In genomic region chr7:89891856-89892255, GRCm38 (mm10) we compare ENCODE assay signal across 9 mouse cellular contexts. TPM values are rescaled to one million over a fixed set of nuclear protein-coding genes. Genes with fewer than 3 reads are reported as not detected.
A peak's percentile ranks its signal among the peaks of the same experiment; 100 is the strongest.
DNase-seq lines count a peak whose midpoint lies in the region; ATAC-seq and TF ChIP-seq lines count a peak whose summit lies in the region.
"Had no signal": no experiment of that assay in that cellular context is flagged by ENCODE, and none has a peak within 500 bp of the region (broad histone marks: within the 10 kb centered on the region; RNA-seq: fewer than 3 reads in every experiment).

No protein-coding gene starts in this region.

- no peaks in the 10 kb centered on the region for H3K36me3 ChIP-seq in hindbrain, embryonic 10.5 days
- H3K36me3 ChIP-seq in hindbrain, embryonic 12.5 days: no peaks in the 10 kb centered on the region
- H3K36me3 ChIP-seq in thymus, adult 2 months (ENCODE audit: control insufficient read depth, insufficient read depth, low read length): no peaks in the 10 kb centered on the region
- no peaks in the 10 kb centered on the region for H3K36me3 ChIP-seq in small intestine, adult 2 months (ENCODE audit: control insufficient read depth, insufficient read depth, low read length)

- H3K4me3 ChIP-seq in hindbrain, embryonic 10.5 days: no peak overlapping the region
- no peak overlapping the region for H3K4me3 ChIP-seq in hindbrain, embryonic 12.5 days
- H3K4me3 ChIP-seq in thymus, adult 2 months (ENCODE audit: control insufficient read depth, insufficient read depth, low read length): no peak overlapping the region
- H3K4me3 ChIP-seq in small intestine, adult 2 months (ENCODE audit: low read depth, low read length): no peak overlapping the region

- no peak overlapping the region for H3K27ac ChIP-seq in hindbrain, embryonic 10.5 days
- H3K27ac ChIP-seq in hindbrain, embryonic 12.5 days: no peak overlapping the region
- H3K27ac ChIP-seq in thymus, adult 2 months (ENCODE audit: control insufficient read depth, insufficient read depth, low read length): no peak overlapping the region
- no peak overlapping the region for H3K27ac ChIP-seq in small intestine, adult 2 months (ENCODE audit: insufficient read depth, low read depth, low read length)

- no peak for ATAC-seq in hindbrain, embryonic 12.5 days (ENCODE audit: low FRiP score)

- TF ChIP-seq CTCF in thymus, adult 2 months (IDR thresholded peaks at IDR 0.05; ENCODE audit: borderline replicate concordance, control insufficient read depth, extremely low read depth, insufficient read depth, low read length, poor library complexity): no peak
- peak; percentile 24; the same call in 1 of the 2 replicates for TF ChIP-seq CTCF in small intestine, adult 2 months (IDR thresholded peaks at IDR 0.05; ENCODE audit: extremely low read depth, insufficient read length, insufficient replicate concordance, low read depth, low read length)

- H3K27me3 ChIP-seq in hindbrain, embryonic 10.5 days (ENCODE audit: insufficient read depth, poor library complexity, severe bottlenecking): no peaks in the 10 kb centered on the region
- H3K27me3 ChIP-seq in hindbrain, embryonic 12.5 days: no peaks in the 10 kb centered on the region
- H3K27me3 ChIP-seq in thymus, adult 2 months (ENCODE audit: control insufficient read depth, insufficient read depth, low read length): no peaks in the 10 kb centered on the region
- H3K27me3 ChIP-seq in small intestine, adult 2 months (ENCODE audit: control insufficient read depth, insufficient read depth, low read length): no peaks in the 10 kb centered on the region

- H3K9ac ChIP-seq in hindbrain, embryonic 12.5 days: no peak overlapping the region

- H3K9me3 ChIP-seq in hindbrain, embryonic 10.5 days: no peaks in the 10 kb centered on the region
- no peaks in the 10 kb centered on the region for H3K9me3 ChIP-seq in hindbrain, embryonic 12.5 days (replicated peaks)

- H3K4me2 ChIP-seq in hindbrain, embryonic 12.5 days (replicated peaks): no peak overlapping the region

- WGBS in hindbrain, embryonic 10.5 days: 30% methylated on average over 4 of the region's 4 CpGs
- 36% methylated on average over 4 of the region's 4 CpGs for WGBS in hindbrain, embryonic 12.5 days
- WGBS in thymus, adult 2 months: 43% methylated on average over 4 of the region's 4 CpGs
- WGBS in small intestine, adult 2 months: 32% methylated on average over 4 of the region's 4 CpGs

- H3K4me1 ChIP-seq in hindbrain, embryonic 10.5 days (replicated peaks): no peaks in the 10 kb centered on the region; the same call in 1 of the 2 replicates
- no peaks in the 10 kb centered on the region for H3K4me1 ChIP-seq in hindbrain, embryonic 12.5 days
- no peaks in the 10 kb centered on the region for H3K4me1 ChIP-seq in thymus, adult 2 months (replicated peaks; ENCODE audit: control insufficient read depth, insufficient read depth, low read length)
- 0 out of 2 replicates have a peak, but pooled peaks cover 1% of the 10 kb centered on the region for H3K4me1 ChIP-seq in small intestine, adult 2 months (ENCODE audit: control insufficient read depth, insufficient read depth, insufficient read length, low read length)

- no peak for TF ChIP-seq POLR2A in thymus, adult 2 months (IDR thresholded peaks at IDR 0.05; ENCODE audit: control insufficient read depth, extremely low read depth, insufficient read depth, low read length, poor library complexity)
- TF ChIP-seq POLR2A in small intestine, adult 2 months (IDR thresholded peaks at IDR 0.05; ENCODE audit: low read depth, low read length): no peak

- DNase-seq in hindbrain, embryonic 10.5 days (ENCODE audit: low spot score): peak; percentile 16
- DNase-seq in thymus, adult 2 months: peak; percentile 6
- no peak for DNase-seq in thymus, postnatal 0 days (ENCODE audit: low spot score)
- peak; percentile 20 for DNase-seq in c-Kit-positive CD71-negative TER-119-negative erythroid progenitor cells, embryonic 14.5 days (ENCODE audit: low read depth)
- no peak for DNase-seq in cerebellum, adult 9-11 months
- DNase-seq in right cerebral cortex, postnatal 14 days: no peak

RNA-seq across cellular contexts. Expression of gene Ccdc81, which starts 11.6 kb away (rescaled TPM):
- polyA plus RNA-seq in hindbrain, embryonic 10.5 days (2016; fragmentation: Nextera tagmentation; extraction: Ambion mirVana): 0.16 and 0.31 TPM in 2 replicates
- polyA plus RNA-seq in hindbrain, embryonic 12.5 days (2016; fragmentation: Nextera tagmentation; extraction: Ambion mirVana): 0.61 and 0.68 TPM in 2 replicates
- not detected in 2 replicates for polyA plus RNA-seq in thymus, adult 2 months (2012; rRNA removed)
- 0.09 TPM in 2 replicates for polyA plus RNA-seq in thymus, postnatal 0 days (2015; fragmentation: Nextera tagmentation; extraction: Ambion mirVana)
- not detected in 2 replicates for polyA plus RNA-seq in small intestine, adult 2 months (2012; rRNA removed)
- polyA plus RNA-seq: intestine, embryonic 14.5 days had no signal

RNA-seq across cellular contexts. Expression of gene Hikeshi, which starts 49.1 kb away (rescaled TPM):
- 166 and 168 TPM in 2 replicates for polyA plus RNA-seq in hindbrain, embryonic 10.5 days (2016; fragmentation: Nextera tagmentation; extraction: Ambion mirVana)
- polyA plus RNA-seq in hindbrain, embryonic 12.5 days (2016; fragmentation: Nextera tagmentation; extraction: Ambion mirVana): 131 and 142 TPM in 2 replicates
- 46.0 and 57.5 TPM in 2 replicates for polyA plus RNA-seq in thymus, adult 2 months (2012; rRNA removed)
- polyA plus RNA-seq in thymus, postnatal 0 days (2015; fragmentation: Nextera tagmentation; extraction: Ambion mirVana): 152 and 183 TPM in 2 replicates
- 9.7 and 23.9 TPM in 2 replicates for polyA plus RNA-seq in small intestine, adult 2 months (2012; rRNA removed)

Comparison
In these comparisons a context has a peak if more than half of its experiments do, and no peak if none do; other contexts are left out.
1. DNase-seq: peak in hindbrain, embryonic 10.5 days (single experiment), thymus, adult 2 months (single experiment) and c-Kit-positive CD71-negative TER-119-negative erythroid progenitor cells, embryonic 14.5 days (single experiment); none in thymus, postnatal 0 days (single experiment), cerebellum, adult 9-11 months (single experiment) and right cerebral cortex, postnatal 14 days (single experiment).